Mouse (Mus musculus): ENCODE data around the gene Coasy.

Gene Coasy

DNA sequence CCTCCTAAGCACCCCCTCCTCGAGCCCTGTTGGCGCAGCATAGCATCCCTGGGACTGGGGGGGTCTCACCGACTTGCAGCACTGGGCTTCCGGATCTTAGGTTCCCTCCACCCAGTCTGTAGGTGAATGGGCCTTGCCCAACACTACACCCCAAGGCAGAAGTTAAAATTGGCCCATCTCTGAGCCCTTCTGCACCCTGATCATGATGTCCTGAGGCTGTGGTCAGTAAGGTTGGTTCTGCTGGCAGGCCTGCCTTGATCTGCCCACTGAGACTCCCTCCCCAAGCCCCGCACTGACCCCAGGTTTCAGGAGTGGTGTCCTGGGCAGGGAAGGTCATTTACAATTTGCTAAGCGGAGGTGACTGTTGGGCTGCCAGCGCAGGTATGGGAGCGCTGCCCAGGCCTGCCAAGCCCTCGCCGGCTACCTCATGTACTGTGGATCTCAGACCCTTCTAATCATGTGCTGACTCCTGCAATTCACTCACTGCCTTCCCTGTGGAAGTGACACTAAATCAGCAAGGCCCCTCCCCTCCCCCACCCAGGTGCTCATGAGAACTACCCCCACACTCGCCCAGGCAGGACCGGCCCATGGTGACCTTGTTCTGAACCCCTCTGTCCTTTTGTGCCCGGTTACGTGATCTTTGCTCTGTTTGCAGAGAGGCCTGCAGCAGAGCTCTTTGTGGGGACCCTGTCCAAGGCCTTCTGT lies 19.2 kb upstream of the Coasy start:
- peak; percentile 74 for DNase-seq (ENCODE audit: low spot score)

GRCm38 (mm10) chr11:101063676-101064327 lies 18.6 kb upstream of the Coasy start:
- peak; percentile 83 for DNase-seq (ENCODE audit: low spot score)

- DNase-seq (ENCODE audit: low spot score) = no peak
These were observed 17.9 kb upstream of the Coasy start for GRCm38 (mm10) chr11:101064462-101064861.

- DNase-seq (ENCODE audit: low spot score) = no peak
These were observed 17.4 kb upstream of the Coasy start for GRCm38 (mm10) chr11:101065002-101065401.

- DNase-seq (ENCODE audit: low spot score) = peak; percentile 84
These were observed 15.6 kb upstream of the Coasy start for GRCm38 (mm10) chr11:101066549-101067412.

DNA sequence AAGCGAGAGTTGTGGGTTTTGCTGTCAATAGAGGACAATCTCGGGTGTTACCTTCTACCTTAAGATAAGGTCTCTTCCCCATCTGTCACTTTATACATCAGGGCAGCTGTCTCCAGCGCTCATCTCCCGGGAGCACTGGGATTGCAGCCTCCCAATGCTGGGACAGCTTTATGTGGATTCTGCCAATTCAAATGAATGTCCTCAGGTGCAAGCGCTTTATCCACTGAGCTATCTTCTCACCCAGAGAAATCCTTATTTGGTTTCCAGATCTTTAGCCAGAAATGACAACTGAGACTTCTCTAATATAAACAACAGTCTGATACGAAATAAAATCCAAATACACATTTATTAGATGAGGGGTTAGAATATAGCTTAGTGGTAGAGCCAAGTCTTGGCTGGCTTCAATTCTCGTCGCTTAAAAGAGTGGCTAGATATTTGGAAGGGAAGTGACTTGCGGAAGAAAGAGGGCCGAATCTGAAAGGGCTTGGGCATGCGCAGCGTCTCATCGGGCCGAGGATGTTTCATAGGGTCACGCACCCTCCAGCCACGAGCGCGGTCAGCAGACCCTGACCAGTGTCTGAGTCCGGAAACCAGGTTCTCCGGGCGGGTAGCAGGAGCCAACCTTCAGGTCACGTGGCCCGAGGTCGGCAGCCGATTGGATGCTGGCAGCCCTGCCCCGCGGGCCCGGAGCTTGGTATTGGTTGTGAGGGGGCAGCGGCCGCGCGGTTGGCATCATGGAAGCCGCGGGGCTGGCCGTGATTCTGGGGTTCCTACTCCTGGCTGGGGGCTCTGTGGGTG lies 12.8 kb upstream of the Coasy start, which contains the start of gene Naglu:
Naglu (plus strand) TSS at position 622 of the 798 bp plus-strand sequence.
- peak; percentile 91 for DNase-seq (ENCODE audit: low spot score)

DNA sequence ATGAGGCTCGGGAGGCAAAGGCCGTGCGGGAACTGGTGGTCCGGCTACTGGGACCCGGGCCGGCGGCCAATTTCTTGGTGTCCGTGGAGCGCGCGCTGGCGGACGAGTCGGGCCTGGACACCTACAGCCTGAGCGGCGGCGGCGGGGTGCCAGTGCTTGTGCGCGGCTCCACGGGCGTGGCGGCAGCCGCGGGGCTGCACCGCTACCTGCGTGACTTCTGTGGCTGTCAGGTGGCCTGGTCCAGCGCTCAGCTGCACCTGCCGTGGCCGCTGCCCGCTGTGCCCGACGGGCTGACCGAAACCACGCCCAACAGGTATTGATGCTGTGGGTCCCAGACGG lies 12.2 kb upstream of the Coasy start:
- no peak for DNase-seq (ENCODE audit: low spot score)

DNA sequence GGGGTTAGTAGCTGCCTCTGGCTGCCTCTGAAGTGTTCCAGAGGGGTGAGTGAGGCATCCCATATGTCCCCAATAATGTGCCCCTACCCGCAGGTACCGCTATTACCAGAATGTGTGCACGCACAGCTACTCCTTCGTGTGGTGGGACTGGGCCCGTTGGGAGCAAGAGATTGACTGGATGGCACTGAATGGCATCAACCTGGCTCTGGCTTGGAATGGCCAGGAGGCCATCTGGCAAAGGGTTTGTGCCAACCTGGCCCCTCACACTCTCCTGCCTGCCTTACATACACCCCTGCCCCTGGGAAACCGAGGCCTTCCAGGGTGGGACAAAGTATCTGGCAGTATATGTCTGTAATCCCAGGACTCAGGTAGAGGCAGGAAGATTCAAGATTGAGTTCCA lies 11.4 kb upstream of the Coasy start:
- no peak for DNase-seq (ENCODE audit: low spot score)

DNA sequence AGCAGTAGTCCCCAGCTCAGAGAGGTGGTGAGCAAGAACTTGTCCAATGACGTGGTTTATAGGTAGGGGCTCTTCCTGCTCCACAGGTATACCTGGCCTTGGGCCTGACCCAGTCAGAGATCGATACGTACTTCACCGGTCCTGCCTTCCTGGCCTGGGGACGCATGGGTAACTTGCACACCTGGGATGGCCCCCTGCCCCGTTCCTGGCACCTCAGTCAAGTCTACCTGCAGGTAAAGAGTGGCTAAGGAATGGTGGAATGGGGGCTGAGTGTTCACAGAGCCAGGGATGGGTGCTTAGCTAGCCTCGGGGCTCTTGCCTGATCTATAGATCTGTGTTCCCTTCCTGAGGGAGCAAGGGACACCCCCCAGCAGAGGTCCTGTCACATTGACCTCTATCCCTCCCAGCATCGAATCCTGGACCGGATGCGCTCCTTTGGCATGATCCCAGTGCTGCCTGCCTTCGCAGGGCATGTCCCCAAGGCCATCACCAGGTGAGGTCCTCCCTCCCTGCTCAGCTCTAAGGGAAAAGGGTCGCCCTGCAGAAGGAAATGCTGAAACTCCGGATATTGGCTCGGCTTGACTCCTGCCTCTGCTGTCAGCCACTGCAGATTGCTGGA lies 10.4 kb upstream of the Coasy start:
- no peak for DNase-seq (ENCODE audit: low spot score)

- no peak for DNase-seq (ENCODE audit: low spot score)
These were observed 4.2 kb upstream of the Coasy start, which contains the start of gene Hsd17b1 for GRCm38 (mm10) chr11:101078121-101078520. TSS of gene Hsd17b1 (plus strand) at chr11:101078411.

GRCm38 (mm10) chr11:101079746-101080145 lies 2.6 kb upstream of the Coasy start:
- no peak for DNase-seq (ENCODE audit: low spot score)

DNA sequence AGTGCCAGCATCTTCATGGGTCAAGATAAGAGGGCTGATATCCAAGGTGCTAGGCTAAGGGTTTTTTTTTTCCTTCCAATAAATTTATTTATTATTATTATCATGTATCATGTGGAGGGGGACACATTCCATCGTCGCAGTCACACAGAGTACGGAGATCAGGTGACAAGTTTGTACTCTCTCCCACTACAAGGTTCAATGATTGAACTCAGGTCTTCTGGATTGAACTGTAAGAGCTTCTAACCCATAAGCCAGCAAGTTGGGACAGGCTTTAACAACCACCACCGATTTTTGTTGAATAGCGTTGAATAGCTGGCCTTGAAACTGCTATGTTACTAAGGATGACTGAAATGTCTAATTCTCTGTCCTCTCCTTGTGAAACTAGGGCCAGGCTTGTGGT lies 1.9 kb upstream of the Coasy start:
- no peak for DNase-seq (ENCODE audit: low spot score)

DNA sequence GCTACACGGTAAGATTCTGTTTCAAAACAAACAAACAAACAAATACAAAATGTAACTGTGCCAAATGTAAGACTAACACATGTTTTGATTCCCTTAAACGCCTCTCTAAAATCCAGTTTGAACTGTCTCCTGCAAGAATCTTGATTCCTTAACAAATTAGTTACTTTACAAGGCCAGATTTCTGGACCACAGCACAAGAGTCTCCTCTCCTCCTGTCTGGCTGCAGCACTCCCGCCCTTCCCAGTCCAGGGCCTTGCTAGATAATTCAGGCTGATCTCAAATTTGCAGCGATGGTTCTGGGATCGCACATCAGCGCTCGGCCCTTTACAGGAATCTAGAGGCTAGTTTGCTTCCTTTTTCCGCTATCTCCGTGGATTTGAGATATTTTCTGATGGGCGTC lies 706 bp upstream of the Coasy start:
- DNase-seq (ENCODE audit: low spot score) = no peak

GRCm38 (mm10) chr11:101083083-101083697 lies 825 bp downstream of the Coasy start:
- no peak for DNase-seq (ENCODE audit: low spot score)

GRCm38 (mm10) chr11:101084246-101084645 lies 1.9 kb downstream of the Coasy start:
- DNase-seq (ENCODE audit: low spot score) = no peak

DNA sequence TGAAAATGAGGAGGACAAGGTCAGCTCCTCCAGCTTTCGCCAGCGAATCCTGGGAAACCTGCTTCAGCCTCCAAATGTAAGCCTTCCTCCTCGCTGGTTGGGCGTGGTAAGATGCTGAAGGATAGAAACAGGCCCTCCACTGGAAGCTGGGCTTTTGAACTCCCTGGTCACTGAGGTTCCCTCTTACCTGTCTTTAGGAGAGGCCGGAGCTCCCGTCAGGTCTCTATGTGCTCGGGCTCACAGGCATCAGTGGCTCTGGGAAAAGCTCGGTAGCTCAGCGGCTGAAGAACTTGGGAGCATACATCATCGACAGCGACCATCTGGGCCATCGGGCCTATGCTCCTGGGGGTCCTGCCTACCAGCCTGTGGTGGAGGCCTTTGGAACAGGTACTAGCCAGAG lies 2.4 kb downstream of the Coasy start:
- DNase-seq (ENCODE audit: low spot score) = no peak

DNA sequence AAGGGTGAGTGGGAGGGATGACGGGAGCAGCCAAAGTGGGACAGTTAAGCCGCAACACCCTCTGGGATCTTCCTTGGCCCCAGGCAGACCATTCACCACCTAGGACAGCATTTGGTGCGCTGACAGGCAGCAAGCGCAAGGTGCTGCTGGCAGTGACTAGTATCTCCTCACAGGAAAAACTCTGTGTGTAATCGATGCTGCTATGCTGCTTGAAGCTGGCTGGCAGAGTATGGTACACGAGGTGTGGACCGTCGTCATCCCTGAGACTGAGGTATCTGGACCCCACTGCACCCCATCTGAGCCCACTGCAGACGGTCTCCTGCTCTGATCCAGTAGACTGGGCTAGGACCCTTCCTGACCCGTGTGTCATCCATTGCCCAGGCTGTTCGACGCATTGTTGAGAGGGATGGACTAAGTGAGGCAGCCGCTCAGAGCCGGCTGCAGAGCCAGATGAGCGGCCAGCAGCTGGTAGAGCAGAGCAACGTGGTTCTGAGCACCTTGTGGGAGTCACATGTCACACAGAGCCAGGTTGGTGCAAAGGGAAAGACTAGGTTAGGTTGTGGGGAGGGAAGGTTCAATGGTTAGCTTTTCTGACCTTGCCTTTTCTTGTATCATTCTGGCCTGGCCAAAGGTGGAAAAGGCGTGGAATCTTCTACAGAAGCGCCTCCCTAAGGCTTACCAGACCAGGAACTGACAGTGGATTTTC lies 3.4 kb downstream of the Coasy start:
- no peak for DNase-seq (ENCODE audit: low spot score)

DNA sequence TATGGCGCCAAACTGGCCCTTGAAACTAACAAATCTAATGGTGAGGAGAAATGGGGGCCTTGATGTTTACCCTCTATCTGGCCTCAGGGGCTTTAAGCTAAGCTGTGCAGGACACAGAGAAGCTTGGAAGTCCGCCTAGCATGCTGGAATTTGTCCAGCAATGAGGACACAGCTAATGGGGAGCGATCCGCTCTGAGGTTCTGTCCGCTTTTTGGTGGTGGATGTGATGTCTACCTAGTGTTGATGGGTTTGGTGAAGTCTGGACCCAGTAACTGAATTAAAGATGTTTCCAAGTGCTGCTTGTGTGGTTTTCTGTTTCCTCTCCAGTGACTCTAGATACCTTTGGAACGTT lies 3.9 kb downstream of the Coasy start:
- no peak for DNase-seq (ENCODE audit: low spot score)

- peak; percentile 90 for DNase-seq (ENCODE audit: low spot score)
These were observed 4.7 kb downstream of the Coasy start, which contains the start of gene Mlx for GRCm38 (mm10) chr11:101086756-101087681. TSS of gene Mlx (plus strand) at chr11:101087277.

Measured in yolk sac, embryonic 10.5 days (tissue).